Mouse (Mus musculus): ENCODE data around the gene Ppfibp2. TPM values are rescaled to one million over a fixed set of nuclear protein-coding genes. Genes with fewer than 3 reads are reported as not detected.

Ppfibp2 gene
- polyA plus RNA-seq, 1 experiment = 11.7 TPM

DNA sequence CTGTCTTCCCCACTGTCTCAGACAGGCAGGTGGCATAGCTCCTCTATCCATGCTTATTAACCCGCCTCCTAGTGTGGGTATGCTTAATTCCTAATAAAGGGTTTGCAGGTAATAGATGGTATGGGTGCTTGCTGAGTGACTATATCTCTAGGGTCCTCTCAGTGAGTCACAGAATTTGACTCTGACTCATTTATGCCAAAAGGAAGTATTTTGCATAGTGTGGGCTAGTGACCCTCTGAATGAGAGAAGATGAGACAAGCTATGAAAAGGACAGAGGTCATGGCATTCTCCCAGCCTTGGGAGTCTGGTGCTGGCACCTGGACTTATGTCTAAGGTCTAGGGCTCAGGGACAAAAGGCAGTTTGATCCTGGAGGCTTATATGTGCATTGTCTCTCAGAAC lies 125.8 kb downstream of the Ppfibp2 start:
- H3K9ac ChIP-seq (ENCODE audit: low read depth, poor library complexity, severe bottlenecking) = no peak overlapping the region
- no peaks in the 10 kb centered on the region for H3K36me3 ChIP-seq (ENCODE audit: control insufficient read depth, insufficient read depth, low read length, poor library complexity, severe bottlenecking)
- H3K4me3 ChIP-seq (ENCODE audit: low read depth, low read length) = no peak overlapping the region

DNA sequence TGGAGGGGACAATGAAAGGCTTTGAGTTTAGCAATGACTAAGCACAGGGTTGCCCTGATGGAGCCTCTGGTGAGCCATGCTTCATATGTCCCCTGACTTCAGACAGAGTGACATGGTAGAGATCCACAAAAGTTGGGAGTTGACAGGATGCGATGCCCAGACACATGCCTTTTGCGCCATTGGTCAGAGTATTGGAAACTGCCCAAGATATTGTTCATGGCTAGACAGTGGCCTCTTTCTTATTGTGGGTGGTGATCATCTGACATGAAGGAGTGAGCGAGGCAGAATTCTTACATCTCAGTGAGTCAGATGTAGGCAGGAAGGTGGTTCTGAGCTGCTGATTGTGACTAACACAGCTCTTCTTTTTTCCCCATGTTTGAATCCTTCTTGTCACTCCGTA lies 127.5 kb downstream of the Ppfibp2 start:
- no peaks in the 10 kb centered on the region for H3K27me3 ChIP-seq (ENCODE audit: control insufficient read depth, insufficient read depth, low read length, poor library complexity, severe bottlenecking)
- H3K9me3 ChIP-seq (replicated peaks; ENCODE audit: control insufficient read depth, insufficient read depth, low read length, poor library complexity, severe bottlenecking) = no peaks in the 10 kb centered on the region
- no peak overlapping the region for H3K4me3 ChIP-seq (ENCODE audit: low read depth, low read length)
- H3K4me1 ChIP-seq (ENCODE audit: control insufficient read depth, insufficient read depth, low read length) = no peaks in the 10 kb centered on the region
- no peak overlapping the region for H3K9ac ChIP-seq (ENCODE audit: low read depth, poor library complexity, severe bottlenecking)
- no peak for TF ChIP-seq EP300 (IDR thresholded peaks at IDR 0.05; ENCODE audit: insufficient read depth, low read depth, low read length)
- no peak for TF ChIP-seq CTCF (IDR thresholded peaks at IDR 0.05; ENCODE audit: low read depth, low read length)
- no peak for TF ChIP-seq POLR2A (IDR thresholded peaks at IDR 0.05; ENCODE audit: insufficient read depth, low read length)
- H3K36me3 ChIP-seq (ENCODE audit: control insufficient read depth, insufficient read depth, low read length, poor library complexity, severe bottlenecking) = no peaks in the 10 kb centered on the region
- H3K27ac ChIP-seq (ENCODE audit: insufficient read depth, low read length) = no peak overlapping the region

More for the DNA sequence above, 125.8 kb downstream of the Ppfibp2 start:
- Histone ChIP-seq H3K9me3 (replicated peaks; ENCODE audit: control insufficient read depth, insufficient read depth, low read length, poor library complexity, severe bottlenecking) (no peaks in the 10 kb centered on the region), H3K27me3 (ENCODE audit: control insufficient read depth, insufficient read depth, low read length, poor library complexity, severe bottlenecking) (no peaks in the 10 kb centered on the region), H3K4me1 (ENCODE audit: control insufficient read depth, insufficient read depth, low read length) (no peaks in the 10 kb centered on the region), H3K27ac (ENCODE audit: insufficient read depth, low read length) (no peak overlapping the region)
- no peak for TF ChIP-seq CTCF (IDR thresholded peaks at IDR 0.05; ENCODE audit: low read depth, low read length)
- no peak for TF ChIP-seq POLR2A (IDR thresholded peaks at IDR 0.05; ENCODE audit: insufficient read depth, low read length)
- TF ChIP-seq EP300 (IDR thresholded peaks at IDR 0.05; ENCODE audit: insufficient read depth, low read depth, low read length) = no peak

DNA sequence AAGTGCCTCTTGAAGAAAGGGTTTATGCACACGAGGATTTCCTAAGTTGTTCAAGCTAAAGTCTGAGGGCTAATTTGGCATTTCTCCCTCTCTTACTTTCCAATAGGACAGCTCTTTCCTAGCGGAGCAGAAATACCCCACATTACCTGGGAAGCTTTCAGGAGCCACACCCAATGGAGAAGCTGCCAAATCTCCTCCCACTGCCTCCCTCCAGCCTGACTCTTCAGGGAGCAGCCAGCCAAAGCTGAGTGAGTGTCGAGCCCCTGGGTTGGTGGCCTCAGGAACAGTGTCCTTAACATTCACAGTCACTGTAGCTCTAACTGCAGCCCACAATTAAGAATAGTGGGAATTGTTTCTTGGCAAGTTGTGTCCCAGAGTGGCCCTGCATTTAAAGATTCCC lies 132.5 kb downstream of the Ppfibp2 start:
- TF ChIP-seq EP300 (IDR thresholded peaks at IDR 0.05; ENCODE audit: insufficient read depth, low read depth, low read length) (no peak), POLR2A (IDR thresholded peaks at IDR 0.05; ENCODE audit: insufficient read depth, low read length) (no peak), CTCF (IDR thresholded peaks at IDR 0.05; ENCODE audit: low read depth, low read length) (no peak)
- Histone ChIP-seq H3K36me3 (ENCODE audit: control insufficient read depth, insufficient read depth, low read length, poor library complexity, severe bottlenecking) (peaks cover 2% of the 10 kb centered on the region; the same call in 1 of the 2 replicates), H3K27me3 (ENCODE audit: control insufficient read depth, insufficient read depth, low read length, poor library complexity, severe bottlenecking) (no peaks in the 10 kb centered on the region), H3K27ac (ENCODE audit: insufficient read depth, low read length) (no peak overlapping the region), H3K4me1 (ENCODE audit: control insufficient read depth, insufficient read depth, low read length) (no peaks in the 10 kb centered on the region), H3K9ac (ENCODE audit: low read depth, poor library complexity, severe bottlenecking) (no peak overlapping the region), H3K4me3 (ENCODE audit: low read depth, low read length) (no peak overlapping the region), H3K9me3 (replicated peaks; ENCODE audit: control insufficient read depth, insufficient read depth, low read length, poor library complexity, severe bottlenecking) (no peaks in the 10 kb centered on the region)

DNA sequence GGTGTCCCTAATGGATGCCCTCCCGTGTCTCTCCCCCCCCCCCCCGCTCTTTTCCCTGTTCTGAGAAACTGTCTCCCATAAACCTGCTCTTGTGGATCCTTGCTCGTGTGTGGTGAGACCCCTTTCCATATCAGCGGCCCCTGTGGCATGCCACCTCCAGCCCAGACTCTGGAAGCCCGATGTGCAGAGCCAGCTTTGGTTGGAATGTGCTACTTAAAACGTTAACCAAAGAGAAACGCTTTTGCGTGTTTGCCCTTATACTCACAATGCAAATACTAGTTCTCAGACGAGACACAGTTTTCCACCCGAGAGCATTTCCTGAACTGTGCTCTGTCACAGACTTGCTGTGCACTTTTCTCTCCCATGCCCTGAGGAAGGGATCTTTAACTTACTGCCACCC lies 135.6 kb downstream of the Ppfibp2 start:
- no peak for TF ChIP-seq CTCF (IDR thresholded peaks at IDR 0.05; ENCODE audit: low read depth, low read length)
- TF ChIP-seq EP300 (IDR thresholded peaks at IDR 0.05; ENCODE audit: insufficient read depth, low read depth, low read length) = no peak
- TF ChIP-seq POLR2A (IDR thresholded peaks at IDR 0.05; ENCODE audit: insufficient read depth, low read length) = no peak
- H3K27ac ChIP-seq (ENCODE audit: insufficient read depth, low read length) = no peak overlapping the region
- H3K9ac ChIP-seq (ENCODE audit: low read depth, poor library complexity, severe bottlenecking) = no peak overlapping the region
- peaks cover 2% of the 10 kb centered on the region; the same call in 1 of the 2 replicates for H3K36me3 ChIP-seq (ENCODE audit: control insufficient read depth, insufficient read depth, low read length, poor library complexity, severe bottlenecking)
- H3K4me1 ChIP-seq (ENCODE audit: control insufficient read depth, insufficient read depth, low read length) = no peaks in the 10 kb centered on the region
- no peak overlapping the region for H3K4me3 ChIP-seq (ENCODE audit: low read depth, low read length)
- no peaks in the 10 kb centered on the region for H3K9me3 ChIP-seq (replicated peaks; ENCODE audit: control insufficient read depth, insufficient read depth, low read length, poor library complexity, severe bottlenecking)
- H3K27me3 ChIP-seq (ENCODE audit: control insufficient read depth, insufficient read depth, low read length, poor library complexity, severe bottlenecking) = no peaks in the 10 kb centered on the region

DNA sequence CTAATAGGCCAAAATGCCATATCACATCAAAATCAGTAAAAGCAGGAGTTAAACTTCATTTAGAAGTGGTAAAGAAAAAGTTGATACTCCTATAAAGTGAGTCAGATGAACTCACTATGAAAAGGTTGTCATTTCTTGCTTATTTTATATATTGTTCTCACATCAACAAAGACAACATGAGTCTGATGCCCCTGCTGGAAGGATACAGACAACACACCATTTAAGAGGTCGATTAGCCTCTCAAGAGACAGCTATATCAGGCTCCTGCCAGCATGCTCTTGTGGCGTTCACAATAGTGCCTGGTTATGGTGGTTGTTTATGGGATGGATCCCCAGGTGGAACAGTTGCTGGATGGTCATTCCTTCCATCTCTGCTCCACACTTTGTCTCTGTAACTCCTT lies 138.2 kb downstream of the Ppfibp2 start:
- no peak overlapping the region for H3K27ac ChIP-seq (ENCODE audit: insufficient read depth, low read length)
- H3K36me3 ChIP-seq (ENCODE audit: control insufficient read depth, insufficient read depth, low read length, poor library complexity, severe bottlenecking) = peaks cover 2% of the 10 kb centered on the region; the same call in 1 of the 2 replicates
- no peak overlapping the region for H3K9ac ChIP-seq (ENCODE audit: low read depth, poor library complexity, severe bottlenecking)
- no peaks in the 10 kb centered on the region for H3K27me3 ChIP-seq (ENCODE audit: control insufficient read depth, insufficient read depth, low read length, poor library complexity, severe bottlenecking)
- TF ChIP-seq CTCF (IDR thresholded peaks at IDR 0.05; ENCODE audit: low read depth, low read length) (no peak), POLR2A (IDR thresholded peaks at IDR 0.05; ENCODE audit: insufficient read depth, low read length) (no peak), EP300 (IDR thresholded peaks at IDR 0.05; ENCODE audit: insufficient read depth, low read depth, low read length) (no peak)
- no peaks in the 10 kb centered on the region for H3K4me1 ChIP-seq (ENCODE audit: control insufficient read depth, insufficient read depth, low read length)
- H3K4me3 ChIP-seq (ENCODE audit: low read depth, low read length) = no peak overlapping the region
- no peaks in the 10 kb centered on the region for H3K9me3 ChIP-seq (replicated peaks; ENCODE audit: control insufficient read depth, insufficient read depth, low read length, poor library complexity, severe bottlenecking)

DNA sequence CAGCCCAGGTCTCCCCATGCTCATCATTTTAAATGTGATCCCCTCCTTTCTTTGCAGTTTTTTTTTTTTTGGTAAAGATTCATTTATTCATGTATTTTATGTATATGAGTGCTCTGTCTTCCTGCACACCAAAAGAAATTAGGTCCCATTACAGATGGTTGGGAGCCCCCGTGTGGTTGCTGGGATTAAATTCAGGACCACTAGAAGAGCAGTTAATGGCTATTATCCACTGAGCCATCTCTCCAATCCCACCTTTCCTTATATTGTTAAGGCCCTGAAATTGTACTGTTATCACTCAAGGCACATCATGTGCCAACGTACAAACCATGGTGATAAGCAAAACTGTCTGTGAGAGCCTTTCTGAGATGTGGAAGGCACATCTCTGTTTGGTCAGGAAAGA lies 143.7 kb downstream of the Ppfibp2 start:
- TF ChIP-seq CTCF (IDR thresholded peaks at IDR 0.05; ENCODE audit: low read depth, low read length) = no peak
- TF ChIP-seq EP300 (IDR thresholded peaks at IDR 0.05; ENCODE audit: insufficient read depth, low read depth, low read length) = no peak
- TF ChIP-seq POLR2A (IDR thresholded peaks at IDR 0.05; ENCODE audit: insufficient read depth, low read length) = no peak
- Histone ChIP-seq H3K4me3 (ENCODE audit: low read depth, low read length) (no peak overlapping the region), H3K9me3 (replicated peaks; ENCODE audit: control insufficient read depth, insufficient read depth, low read length, poor library complexity, severe bottlenecking) (no peaks in the 10 kb centered on the region), H3K27me3 (ENCODE audit: control insufficient read depth, insufficient read depth, low read length, poor library complexity, severe bottlenecking) (no peaks in the 10 kb centered on the region), H3K27ac (ENCODE audit: insufficient read depth, low read length) (no peak overlapping the region), H3K36me3 (ENCODE audit: control insufficient read depth, insufficient read depth, low read length, poor library complexity, severe bottlenecking) (no peaks in the 10 kb centered on the region; the same call in 1 of the 2 replicates), H3K4me1 (ENCODE audit: control insufficient read depth, insufficient read depth, low read length) (no peaks in the 10 kb centered on the region), H3K9ac (ENCODE audit: low read depth, poor library complexity, severe bottlenecking) (no peak overlapping the region)
